ENCODE assay signal across 12 mouse cellular contexts in the genomic region with DNA sequence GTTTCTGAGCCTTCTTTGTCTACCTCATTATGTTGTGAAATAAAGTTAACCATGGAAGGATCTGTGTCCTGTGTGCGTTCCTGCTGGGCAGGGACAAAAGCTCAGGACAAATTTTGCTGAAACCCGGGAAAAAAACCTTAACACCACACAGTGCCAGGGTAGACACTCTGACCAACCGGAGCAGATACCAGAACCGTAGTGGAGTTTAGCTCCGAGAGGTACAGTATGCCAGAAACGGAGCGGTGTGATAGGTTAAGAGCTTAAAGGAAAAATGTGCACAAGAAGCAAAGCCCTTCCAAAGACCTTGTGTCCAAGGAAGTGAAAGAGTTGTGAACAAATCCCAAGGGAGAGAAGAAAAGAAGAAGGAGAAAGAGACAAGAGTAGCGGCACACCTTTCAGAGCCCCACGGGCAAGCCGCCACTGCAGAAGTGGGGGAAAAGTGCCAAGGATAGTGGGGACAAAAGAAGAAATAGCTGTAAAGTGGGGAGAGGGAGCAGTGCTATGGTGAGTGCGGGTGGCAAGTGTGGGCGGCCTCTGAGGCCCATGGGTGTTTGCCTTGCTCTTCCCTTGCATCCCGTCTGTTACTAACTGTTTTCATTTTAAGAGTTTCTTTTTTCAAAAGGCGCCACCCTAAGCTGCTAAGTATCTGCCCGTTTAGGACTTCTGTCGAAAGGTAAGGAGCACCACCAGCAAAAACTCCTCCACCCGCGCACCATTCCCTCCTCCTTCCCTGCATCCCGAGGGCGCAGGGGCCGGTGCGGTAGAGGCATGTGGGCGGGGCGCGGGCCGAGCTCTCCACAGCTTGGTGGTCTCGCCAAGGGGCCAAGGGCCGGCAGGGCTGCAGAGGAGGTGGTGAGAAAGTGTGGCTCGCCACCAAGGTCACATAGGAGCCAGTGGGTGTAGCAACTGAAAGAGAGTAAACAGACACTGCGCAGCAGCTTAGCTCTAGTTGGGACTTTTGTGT. TPM values are rescaled to one million over a fixed set of nuclear protein-coding genes. Genes with fewer than 3 reads are reported as not detected.
DNase-seq lines count a peak whose midpoint lies in the region; ATAC-seq and TF ChIP-seq lines count a peak whose summit lies in the region.
"Had no signal": no experiment of that assay in that cellular context is flagged by ENCODE, and none has a peak within 500 bp of the region (broad histone marks: within the 10 kb centered on the region; RNA-seq: fewer than 3 reads in every experiment).

No protein-coding gene starts in this region.

- TF ChIP-seq POLR2A in testis, adult 2 months (IDR thresholded peaks at IDR 0.05; ENCODE audit: control insufficient read depth, low read depth, low read length), result no peak

- H3K27ac ChIP-seq in testis, adult 2 months (ENCODE audit: control insufficient read depth, insufficient read depth, low read depth, low read length), result no peak overlapping the region
- H3K27ac ChIP-seq in forebrain, embryonic 14.5 days (ENCODE audit: low read depth, low read length), result no peak overlapping the region
- no peak overlapping the region for H3K27ac ChIP-seq in liver, postnatal 0 days (ENCODE audit: low read depth)
- H3K27ac ChIP-seq: limb, embryonic 15.5 days had no signal

- peak overlapping the region; percentile 46 for H3K4me2 ChIP-seq in forebrain, embryonic 14.5 days (ENCODE audit: low read length)
- peak overlapping the region; percentile 50 for H3K4me2 ChIP-seq in liver, postnatal 0 days (ENCODE audit: low read depth, low read length)
- H3K4me2 ChIP-seq: limb, embryonic 15.5 days had no signal

- no peak for DNase-seq in testis, postnatal 14 days (ENCODE audit: low spot score)
- DNase-seq in forebrain, embryonic 14.5 days (ENCODE audit: low spot score), result peak; percentile 1
- no peak for DNase-seq in liver, postnatal 0 days
- DNase-seq in spleen, adult 12 weeks (ENCODE audit: low spot score), result no peak
- DNase-seq in layer of hippocampus, postnatal 14 days (ENCODE audit: low spot score in 2 of 2), result no peak
- no peak for DNase-seq in thymus, postnatal 36 days
- DNase-seq: right cerebral cortex, postnatal 4 days had no signal

- no peak for TF ChIP-seq CTCF in testis, adult 2 months (IDR thresholded peaks at IDR 0.05; ENCODE audit: control insufficient read depth, insufficient read depth, insufficient replicate concordance, low read depth, low read length)
- no peak for TF ChIP-seq CTCF in liver, postnatal 0 days (IDR thresholded peaks at IDR 0.05; ENCODE audit: low read depth)

- H3K4me1 ChIP-seq in testis, adult 2 months (ENCODE audit: control insufficient read depth, insufficient read depth, low read length), result no peaks in the 10 kb centered on the region
- H3K4me1 ChIP-seq in forebrain, embryonic 14.5 days (ENCODE audit: control insufficient read depth, insufficient read depth, low read length), result no peaks in the 10 kb centered on the region
- no peaks in the 10 kb centered on the region for H3K4me1 ChIP-seq in liver, postnatal 0 days (ENCODE audit: insufficient read depth)
- H3K4me1 ChIP-seq: limb, embryonic 15.5 days had no signal

- TF ChIP-seq EP300 in liver, postnatal 0 days (IDR thresholded peaks at IDR 0.05; ENCODE audit: low read depth), result no peak

- no peaks in the 10 kb centered on the region for H3K36me3 ChIP-seq in testis, adult 2 months (ENCODE audit: control insufficient read depth, insufficient read depth, low read length)
- H3K36me3 ChIP-seq in forebrain, embryonic 14.5 days (ENCODE audit: control insufficient read depth, insufficient read depth, low read length), result no peaks in the 10 kb centered on the region
- no peaks in the 10 kb centered on the region for H3K36me3 ChIP-seq in liver, postnatal 0 days (replicated peaks; ENCODE audit: insufficient read depth, low read length)
- H3K36me3 ChIP-seq: limb, embryonic 15.5 days had no signal

- H3K9ac ChIP-seq in forebrain, embryonic 14.5 days (ENCODE audit: low read length), result 0 out of 2 replicates have a peak overlapping the region, but pooled peaks have one; percentile 2
- no peak overlapping the region for H3K9ac ChIP-seq in liver, postnatal 0 days (replicated peaks)
- H3K9ac ChIP-seq: limb, embryonic 15.5 days had no signal

- peak overlapping the region; percentile 38 for H3K4me3 ChIP-seq in testis, adult 2 months (ENCODE audit: control insufficient read depth, low read depth, low read length)
- peak overlapping the region; percentile 14 for H3K4me3 ChIP-seq in forebrain, embryonic 14.5 days (ENCODE audit: low read depth, low read length)
- no peak overlapping the region for H3K4me3 ChIP-seq in liver, postnatal 0 days (ENCODE audit: low read depth, low read length)
- H3K4me3 ChIP-seq: limb, embryonic 15.5 days had no signal

- H3K27me3 ChIP-seq in testis, adult 2 months (ENCODE audit: control insufficient read depth, insufficient read depth, low read length), result no peaks in the 10 kb centered on the region
- H3K27me3 ChIP-seq in forebrain, embryonic 14.5 days (replicated peaks; ENCODE audit: control insufficient read depth, insufficient read depth, low read length), result no peaks in the 10 kb centered on the region
- H3K27me3 ChIP-seq in liver, postnatal 0 days (ENCODE audit: insufficient read depth, low read length), result no peaks in the 10 kb centered on the region
- H3K27me3 ChIP-seq: limb, embryonic 15.5 days had no signal

- no peaks in the 10 kb centered on the region for H3K9me3 ChIP-seq in forebrain, embryonic 14.5 days (replicated peaks; ENCODE audit: control insufficient read depth, low read length)
- H3K9me3 ChIP-seq in liver, postnatal 0 days (ENCODE audit: low read length), result no peaks in the 10 kb centered on the region
- H3K9me3 ChIP-seq: limb, embryonic 15.5 days had no signal

- WGBS in forebrain, embryonic 14.5 days, result 38% methylated on average over 30 of the region's 30 CpGs
- WGBS in liver, postnatal 0 days (ENCODE audit: insufficient replicate concordance), result 37% methylated on average over 30 of the region's 30 CpGs

- ATAC-seq in forebrain, embryonic 14.5 days, result peak; percentile 67
- ATAC-seq in liver, postnatal 0 days, result no peak

RNA-seq across cellular contexts. Expression of gene Esp24, which starts 25.5 kb away (rescaled TPM):
- not detected in 2 replicates for polyA plus RNA-seq in testis, adult 2 months (2012; rRNA removed)
- polyA plus RNA-seq in forebrain, embryonic 14.5 days (2014; fragmentation: Nextera tagmentation; extraction: Ambion mirVana), result not detected in 2 replicates
- polyA plus RNA-seq in liver, postnatal 0 days (2015; fragmentation: Nextera tagmentation; extraction: Ambion mirVana), result not detected in 2 replicates
- total RNA-seq in layer of hippocampus, postnatal 14 days (2021), result not detected
- total RNA-seq: adrenal gland, postnatal 4 days; hematopoietic stem cell, adult 5-6 weeks; monocyte, adult 5-6 weeks had no signal
- polyA plus RNA-seq: limb, embryonic 15.5 days had no signal

RNA-seq across cellular contexts. Expression of gene Gm21903, which starts 32.2 kb away (rescaled TPM):
- not detected in 2 replicates for polyA plus RNA-seq in testis, adult 2 months (2012; rRNA removed)
- not detected in 2 replicates for polyA plus RNA-seq in forebrain, embryonic 14.5 days (2014; fragmentation: Nextera tagmentation; extraction: Ambion mirVana)
- polyA plus RNA-seq in liver, postnatal 0 days (2015; fragmentation: Nextera tagmentation; extraction: Ambion mirVana), result not detected in 2 replicates
- not detected for total RNA-seq in layer of hippocampus, postnatal 14 days (2021)
- total RNA-seq: adrenal gland, postnatal 4 days; hematopoietic stem cell, adult 5-6 weeks; monocyte, adult 5-6 weeks had no signal
- polyA plus RNA-seq: limb, embryonic 15.5 days had no signal
